Comparison of ENCODE assay signal across 15 mouse cellular contexts in genomic region chr1:89755358-89755757, GRCm38 (mm10).
"Had no signal": no experiment of that assay in that cellular context is flagged by ENCODE, and none has a peak within 500 bp of the region (broad histone marks: within the 10 kb centered on the region; RNA-seq: fewer than 3 reads in every experiment).

No protein-coding gene starts in this region.

- H3K27ac ChIP-seq: limb, embryonic 15.5 days; liver, embryonic 12.5 days; midbrain, embryonic 15.5 days; neural tube, embryonic 13.5 days; stomach, embryonic 15.5 days had no signal

- H3K9me3 ChIP-seq: limb, embryonic 15.5 days; liver, embryonic 12.5 days; midbrain, embryonic 15.5 days; neural tube, embryonic 13.5 days; stomach, embryonic 15.5 days had no signal

- DNase-seq: kidney, adult 9 months; layer of hippocampus, adult 9-11 months; layer of hippocampus, postnatal 36 days; lung, embryonic 14.5 days; lung, postnatal 10 days; lung, postnatal 4 days; right cerebral cortex, postnatal 14 days; thymus, adult 2 months; thymus, postnatal 25 days had no signal

- H3K27me3 ChIP-seq: limb, embryonic 15.5 days; liver, embryonic 12.5 days; neural tube, embryonic 13.5 days; stomach, embryonic 15.5 days had no signal

- H3K4me3 ChIP-seq: limb, embryonic 15.5 days; liver, embryonic 12.5 days; midbrain, embryonic 15.5 days; neural tube, embryonic 13.5 days; stomach, embryonic 15.5 days had no signal

- H3K4me2 ChIP-seq: limb, embryonic 15.5 days; liver, embryonic 12.5 days; lung, embryonic 14.5 days; midbrain, embryonic 11.5 days; midbrain, embryonic 15.5 days; neural tube, embryonic 13.5 days; stomach, embryonic 15.5 days had no signal

- H3K36me3 ChIP-seq: liver, embryonic 12.5 days; midbrain, embryonic 15.5 days; neural tube, embryonic 13.5 days; stomach, embryonic 15.5 days had no signal

- ATAC-seq: liver, embryonic 12.5 days; midbrain, embryonic 15.5 days had no signal

- H3K4me1 ChIP-seq: liver, embryonic 12.5 days; stomach, embryonic 15.5 days had no signal

- H3K9ac ChIP-seq: limb, embryonic 15.5 days; liver, embryonic 12.5 days; lung, embryonic 14.5 days; midbrain, embryonic 15.5 days; neural tube, embryonic 13.5 days; stomach, embryonic 15.5 days had no signal
